Mouse (Mus musculus): ENCODE results near the gene Atf6.

Atf6 gene

DNA sequence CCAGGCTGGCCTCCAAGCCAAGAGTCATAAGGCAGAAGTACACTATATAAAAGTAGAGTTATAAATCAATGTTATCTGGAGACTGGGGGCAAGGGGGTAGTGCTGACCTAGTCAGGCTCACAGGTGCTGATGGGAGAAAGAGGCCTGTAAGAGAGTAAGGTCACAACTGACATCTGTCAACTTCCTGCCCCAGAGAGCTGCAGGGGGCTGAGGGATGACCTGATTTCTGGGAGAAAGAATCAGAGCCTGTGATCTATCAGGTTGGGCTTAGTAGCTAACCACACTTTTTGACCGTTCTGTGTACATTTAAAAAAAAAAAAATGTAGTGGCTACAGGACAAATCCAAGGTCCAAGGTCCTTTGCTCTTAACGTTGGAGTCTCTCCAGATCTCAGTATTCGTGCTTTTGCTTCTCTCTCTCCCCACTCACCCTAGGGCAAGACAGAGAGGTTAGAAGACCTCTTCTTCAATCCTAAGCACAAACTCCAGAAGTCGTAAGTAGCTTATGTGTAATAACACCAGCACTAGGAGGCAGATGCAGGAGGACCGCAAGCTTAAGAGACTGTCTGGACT lies 15.4 kb upstream of the Atf6 start:
- no peak for DNase-seq (ENCODE audit: low spot score)

DNA sequence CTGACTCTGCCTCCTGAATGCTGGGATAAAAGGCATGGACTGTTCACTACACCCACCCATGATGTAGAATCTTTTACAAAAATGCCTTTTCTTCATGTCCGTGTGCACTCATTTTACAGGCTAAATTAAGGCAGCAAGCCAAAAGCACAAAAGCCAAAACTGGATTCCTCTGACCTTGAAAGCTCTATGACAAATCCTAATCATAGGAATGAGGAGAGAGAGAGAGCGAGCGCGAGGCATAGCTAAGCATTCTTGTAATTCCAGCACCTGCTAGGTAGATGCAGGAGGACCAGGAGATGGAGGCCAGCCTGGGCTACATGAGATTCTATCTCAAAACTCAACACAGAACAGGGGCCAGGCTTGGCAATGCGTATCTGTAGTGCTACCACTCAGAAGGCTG lies 9.3 kb upstream of the Atf6 start:
- no peak for DNase-seq (ENCODE audit: low spot score)

DNA sequence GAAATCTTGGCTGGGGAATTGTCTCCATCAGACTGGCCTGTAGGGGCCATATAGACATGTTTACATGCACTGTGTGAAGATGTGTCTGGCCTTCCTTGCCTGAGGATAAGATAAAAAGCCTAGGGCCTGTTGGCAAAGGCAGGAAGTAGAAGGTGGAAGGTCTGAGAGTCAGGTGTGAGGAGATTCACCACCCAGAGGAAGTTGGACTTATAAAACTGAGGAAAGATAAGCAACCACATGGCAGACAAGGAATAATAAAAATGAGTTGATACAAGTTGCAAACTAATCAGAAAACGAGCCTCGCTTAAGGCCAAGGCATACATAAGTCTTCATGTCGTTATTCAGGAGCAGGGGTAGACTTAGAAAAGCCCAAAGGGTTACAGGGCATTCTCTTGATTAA lies 8.1 kb upstream of the Atf6 start:
- no peak for DNase-seq (ENCODE audit: low spot score)

DNA sequence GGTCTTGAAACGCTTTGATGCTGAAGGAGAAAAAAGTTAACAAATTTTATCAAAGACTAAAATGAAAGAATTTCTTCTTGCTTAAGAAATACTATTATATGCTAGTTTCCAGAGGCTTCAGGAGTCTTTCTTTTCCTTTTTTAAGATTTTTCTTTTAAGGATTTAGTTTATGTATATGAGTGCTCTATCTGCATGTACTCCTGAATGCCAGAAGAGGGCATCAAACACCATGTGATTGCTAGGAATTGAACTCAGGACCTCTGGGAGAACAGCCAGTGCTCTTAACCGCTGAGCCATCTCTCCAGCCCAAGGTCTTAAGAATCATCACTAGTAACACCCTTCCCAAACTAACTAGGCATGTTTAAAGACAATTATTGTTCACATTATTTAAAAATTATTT lies 4.4 kb upstream of the Atf6 start:
- no peak for DNase-seq (ENCODE audit: low spot score)

DNA sequence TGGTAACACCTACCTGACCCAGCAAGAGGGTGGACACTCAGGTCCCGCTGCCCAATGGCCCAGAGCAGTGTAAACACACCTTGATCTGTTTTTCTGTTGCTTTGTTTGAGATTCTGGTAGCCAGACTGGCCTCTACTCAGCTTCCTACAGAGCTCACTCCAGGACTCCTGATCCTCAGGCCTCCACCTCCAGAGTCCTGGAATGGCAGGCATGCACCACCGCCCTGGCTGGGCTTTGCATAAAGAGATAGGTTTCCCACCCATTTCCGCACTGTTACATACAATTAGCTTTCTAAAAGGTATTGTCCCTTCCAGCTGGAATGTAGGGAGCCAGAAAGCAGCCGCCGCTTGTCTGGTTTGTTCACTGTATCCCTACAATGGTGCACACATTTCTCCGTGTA lies 3.8 kb upstream of the Atf6 start:
- no peak for DNase-seq (ENCODE audit: low spot score)

DNA sequence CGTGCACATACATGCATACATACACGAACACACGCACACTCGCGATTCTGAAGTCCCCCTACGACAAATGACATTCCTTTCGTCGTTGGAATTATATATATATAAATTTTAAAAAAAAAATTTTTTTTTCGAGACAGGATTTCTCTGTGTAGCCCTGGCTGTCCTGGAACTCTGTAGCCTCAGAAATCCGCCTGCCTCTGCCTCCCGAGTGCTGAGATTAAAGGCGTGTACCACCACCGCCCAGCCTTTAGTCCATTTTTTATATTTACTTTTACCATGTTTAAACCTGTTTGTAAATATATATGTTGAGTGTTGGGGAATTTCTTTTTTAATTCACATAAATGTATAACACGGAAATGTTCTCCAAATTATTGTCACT lies 1.3 kb upstream of the Atf6 start:
- no peak for DNase-seq (ENCODE audit: low spot score)

DNA sequence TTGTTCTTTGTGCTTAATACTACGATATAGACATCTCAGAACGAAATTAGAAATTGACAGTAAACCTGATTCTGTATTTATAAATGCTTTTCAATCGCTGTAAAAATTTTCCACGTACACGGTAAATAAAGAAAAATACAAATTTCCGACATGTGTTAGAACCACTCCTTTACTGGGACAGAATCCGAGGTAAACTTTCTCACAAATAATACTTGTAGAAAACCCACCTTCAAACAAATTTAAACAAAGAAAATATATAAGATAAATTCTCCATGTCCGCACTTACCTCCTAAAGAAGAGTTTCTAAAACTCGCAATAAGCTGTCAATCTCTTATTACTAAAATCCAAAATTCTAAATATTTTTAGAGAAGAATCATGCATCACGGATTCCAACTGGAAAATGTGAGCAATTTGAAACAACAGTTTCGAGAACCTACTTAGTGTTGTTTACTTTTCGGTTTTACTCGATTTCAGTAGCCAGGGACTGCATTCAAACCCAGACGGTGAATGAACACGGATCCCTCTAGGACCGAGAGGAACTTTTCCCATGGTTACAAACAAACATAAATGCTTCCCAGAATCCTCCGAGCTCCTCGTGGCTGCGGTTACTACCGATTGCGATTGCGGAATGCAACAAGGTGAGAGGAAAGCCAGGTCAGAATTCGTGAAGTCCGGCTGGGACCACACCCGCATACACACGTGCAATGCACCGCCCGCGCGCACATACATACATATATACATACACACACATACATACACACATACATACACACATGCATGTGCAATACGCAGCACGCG lies 735 bp upstream of the Atf6 start:
- DNase-seq (ENCODE audit: low spot score): peak; percentile 77

DNA sequence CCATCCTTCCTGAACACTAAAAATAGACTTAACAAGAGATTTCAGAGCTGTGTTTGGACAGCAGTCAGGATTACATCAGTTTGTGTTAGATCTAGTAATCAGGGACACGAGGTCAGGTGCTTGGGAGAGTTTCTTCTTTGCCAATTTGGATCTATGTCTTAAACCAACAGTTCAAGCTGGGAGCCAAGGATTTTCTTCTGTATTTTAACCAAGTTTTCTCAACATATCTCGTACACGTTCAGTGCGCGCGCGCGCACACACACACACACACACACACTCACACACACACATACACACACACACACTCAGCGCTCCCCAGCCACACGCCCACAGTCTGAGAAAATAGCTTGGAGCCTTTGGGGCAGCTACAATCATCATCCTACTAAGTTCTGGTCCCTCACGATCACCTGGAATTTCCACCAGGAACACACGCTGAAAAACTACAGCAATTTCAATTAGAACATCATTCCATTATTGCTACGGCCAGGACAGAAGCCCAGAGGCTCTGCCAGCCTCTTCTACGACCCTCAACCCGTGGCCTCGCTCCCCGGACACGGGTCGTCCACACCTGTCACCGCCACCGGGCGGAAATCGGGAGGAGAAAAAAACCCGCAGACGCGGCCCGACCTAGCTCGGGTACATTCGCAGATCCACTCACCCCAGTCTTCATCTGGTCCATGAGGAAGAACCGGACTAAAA lies 430 bp downstream of the Atf6 start:
- DNase-seq (ENCODE audit: low spot score): no peak

DNA sequence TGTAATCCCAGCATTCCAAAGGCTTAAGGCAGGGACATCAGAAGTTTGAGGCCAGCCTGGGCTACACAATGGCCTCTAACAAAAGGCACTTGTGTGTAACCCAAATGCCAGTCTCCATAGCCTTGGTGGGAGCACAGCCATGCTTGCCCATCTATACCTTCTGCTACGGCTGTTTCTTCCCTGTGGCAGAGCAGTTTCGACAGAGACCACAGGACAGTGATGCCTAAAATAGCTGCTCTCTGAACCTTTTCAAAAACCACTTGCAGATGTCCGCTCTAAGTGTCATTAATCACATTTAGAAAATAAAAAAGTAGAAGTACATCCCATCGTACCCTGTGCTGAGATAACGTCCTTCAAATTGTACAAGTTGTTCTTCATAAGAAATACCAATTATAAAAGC lies 2.2 kb downstream of the Atf6 start:
- DNase-seq (ENCODE audit: low spot score): no peak

DNA sequence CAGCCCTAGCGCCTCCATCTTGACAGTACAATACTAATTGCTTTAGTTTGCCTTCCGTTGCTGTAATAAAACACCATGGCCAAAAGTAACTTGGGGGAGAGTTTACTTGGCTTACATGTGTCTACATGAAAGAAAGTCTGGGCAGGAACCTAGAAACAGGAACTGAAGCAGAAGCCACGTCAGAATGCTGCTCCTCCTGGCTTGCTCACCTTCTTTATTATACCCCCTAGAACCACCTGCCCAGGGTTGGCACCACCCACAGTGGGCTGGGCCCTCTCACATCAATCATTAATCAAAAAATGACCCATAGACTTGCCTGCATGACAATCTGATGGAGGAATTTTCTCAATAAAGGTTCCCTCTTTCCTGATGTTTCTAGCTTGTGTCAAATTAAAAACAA lies 2.8 kb downstream of the Atf6 start:
- no peak for DNase-seq (ENCODE audit: low spot score)

DNA sequence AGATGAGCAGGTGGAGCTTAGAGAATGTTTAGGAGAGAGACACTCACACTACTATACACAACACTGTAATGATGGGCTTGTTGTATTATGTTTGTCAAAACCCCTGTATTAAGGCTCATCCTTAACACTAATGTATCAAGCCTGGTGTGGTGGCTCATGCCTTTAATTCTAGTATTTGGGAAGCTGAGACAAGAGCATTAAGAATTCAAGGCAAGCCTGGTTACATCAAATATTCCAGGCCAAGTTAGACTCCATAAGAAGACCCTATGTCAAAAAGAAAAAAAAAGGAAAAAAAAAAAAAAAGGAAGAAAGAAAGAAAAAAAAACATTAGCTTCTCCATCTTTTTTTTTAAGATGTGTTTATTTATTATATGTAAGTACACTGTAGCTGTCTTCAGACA lies 3.3 kb downstream of the Atf6 start:
- DNase-seq (ENCODE audit: low spot score): no peak

DNA sequence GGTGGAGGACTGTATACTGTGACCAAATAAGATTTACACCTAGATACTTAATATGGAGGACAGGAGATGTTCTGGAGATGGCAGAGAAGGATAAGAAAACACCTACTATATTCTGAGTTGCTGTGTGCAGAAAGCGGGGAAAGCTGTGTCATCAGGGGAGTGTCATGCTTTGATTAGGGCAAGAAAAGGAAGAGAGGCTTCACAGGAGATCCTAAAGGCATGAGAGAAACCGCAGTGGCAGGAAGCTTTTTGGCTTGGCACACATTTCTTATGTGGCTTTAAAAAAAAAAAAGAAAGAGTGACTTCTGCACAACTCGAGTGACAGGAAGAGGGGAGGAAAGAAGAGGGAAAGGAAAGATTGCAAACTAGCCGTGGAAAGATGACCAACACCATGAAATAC lies 4.5 kb downstream of the Atf6 start:
- no peak for DNase-seq (ENCODE audit: low spot score)

DNA sequence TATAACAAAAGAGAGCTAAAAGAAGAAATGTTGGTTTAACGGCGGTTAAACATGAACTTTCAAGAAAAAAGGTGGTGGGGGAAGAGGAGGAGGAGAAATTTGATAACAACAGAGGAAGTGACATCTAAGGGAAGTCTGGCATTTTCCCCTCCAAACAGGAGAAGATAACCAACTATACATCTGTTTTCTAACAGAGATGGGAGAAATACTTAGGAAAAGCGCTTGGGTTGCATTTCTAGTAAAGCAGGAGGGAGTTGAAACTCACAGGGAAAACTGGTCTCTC lies 5.2 kb downstream of the Atf6 start:
- DNase-seq (ENCODE audit: low spot score): no peak

DNA sequence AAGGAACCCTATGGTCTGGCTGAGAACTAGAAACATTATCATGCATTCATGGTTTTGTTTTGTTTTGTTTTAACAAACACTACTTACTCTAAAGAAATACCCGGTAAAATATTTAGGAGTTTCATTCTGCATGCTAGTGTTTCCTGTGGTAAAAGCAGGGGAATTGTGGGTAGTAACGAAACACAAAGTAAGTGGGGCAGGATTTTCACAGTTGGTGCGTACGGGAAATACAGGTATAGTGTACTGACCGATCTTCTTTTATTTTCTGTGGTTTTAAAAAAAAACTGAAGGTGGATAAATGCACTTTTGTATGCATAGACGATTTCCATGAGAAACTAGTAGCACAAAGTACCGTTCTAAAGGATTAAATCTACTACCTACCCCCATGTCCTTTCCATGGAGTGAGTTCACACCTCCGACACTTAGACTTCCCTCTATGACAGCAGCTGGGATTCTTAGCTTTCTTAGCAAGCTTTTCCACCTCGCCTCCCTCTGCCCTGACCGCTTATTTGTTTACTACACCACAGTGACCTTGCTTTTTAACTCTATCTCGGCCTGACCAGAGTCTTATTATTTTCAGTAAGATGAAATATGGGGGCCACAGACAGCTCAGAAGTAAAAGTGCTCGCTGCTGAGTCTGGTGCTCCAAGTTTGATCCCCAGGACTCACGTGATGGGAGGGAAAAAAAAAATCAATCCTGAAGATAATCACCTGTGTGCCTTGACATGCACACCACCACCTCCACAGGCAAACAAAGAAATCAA lies 5.7 kb downstream of the Atf6 start:
- DNase-seq (ENCODE audit: low spot score): no peak

DNA sequence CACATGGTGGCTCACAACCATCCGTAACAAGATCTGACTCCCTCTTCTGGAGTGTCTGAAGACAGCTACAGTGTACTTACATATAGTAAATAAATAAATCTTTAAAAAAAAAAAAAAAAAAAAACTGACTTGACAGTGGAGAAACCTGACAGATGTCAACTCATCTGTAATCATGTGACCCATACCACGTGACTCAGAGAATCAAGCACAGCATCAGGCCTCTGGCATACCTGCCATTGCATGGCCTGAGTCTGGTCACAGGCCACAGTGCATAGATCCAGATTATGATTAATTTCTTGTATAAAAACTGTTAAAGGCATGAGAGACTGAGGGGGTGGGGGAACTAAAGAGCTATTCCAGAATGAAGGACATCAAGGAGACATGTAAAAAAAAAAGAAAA lies 8.7 kb downstream of the Atf6 start:
- DNase-seq (ENCODE audit: low spot score): no peak

DNA sequence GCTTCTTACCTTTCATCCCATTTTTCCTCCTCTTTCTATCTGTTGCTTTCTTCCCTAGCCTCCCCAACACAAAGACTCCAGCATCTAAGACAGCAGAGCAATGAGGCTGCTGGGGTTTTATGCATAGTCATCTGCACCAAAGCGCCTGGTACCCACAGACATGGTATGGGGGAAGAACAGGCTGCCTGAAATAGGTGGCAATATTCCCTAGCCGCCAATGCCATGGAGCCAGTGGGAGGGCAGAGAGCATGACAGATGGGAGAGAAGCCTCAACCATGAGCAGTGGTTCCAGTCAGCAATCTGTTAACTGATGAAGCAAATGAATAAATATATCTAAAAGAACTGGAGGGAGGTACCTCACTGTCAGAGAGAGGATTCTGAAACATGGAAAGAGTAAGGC lies 10.2 kb downstream of the Atf6 start:
- peak; percentile 62 for DNase-seq (ENCODE audit: low spot score)

DNA sequence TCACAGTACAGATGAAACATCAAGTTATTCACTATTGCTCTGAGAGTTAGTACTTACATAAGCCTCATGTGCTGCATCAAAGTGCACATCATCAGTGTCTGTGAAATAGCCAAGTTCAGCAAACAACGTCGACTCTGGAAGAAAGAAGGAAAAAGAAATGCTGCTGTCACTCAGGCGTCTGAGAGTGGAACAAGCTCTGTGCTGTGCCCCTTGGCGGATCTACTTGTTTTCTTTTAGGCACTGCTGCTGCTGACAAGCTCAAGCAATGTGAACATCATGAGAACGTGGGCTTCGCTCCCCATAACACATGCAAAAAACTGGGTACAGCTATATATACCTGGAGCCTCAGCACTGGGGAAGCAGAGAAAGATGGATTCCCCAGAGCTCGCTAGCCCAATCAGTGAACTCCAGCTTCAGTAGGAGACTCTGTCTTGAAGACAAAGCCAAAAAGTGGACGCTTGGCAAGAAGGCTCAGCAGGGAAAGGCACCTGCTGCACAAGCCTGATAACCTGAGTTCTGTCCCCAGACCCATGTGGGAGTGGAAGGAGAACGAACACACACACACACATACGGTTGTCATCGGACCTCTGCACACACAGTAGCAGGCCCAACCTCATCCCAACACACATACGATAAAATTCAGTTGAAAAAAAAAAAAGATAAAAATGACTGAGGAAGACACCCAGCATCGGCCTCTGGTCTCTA lies 12.4 kb downstream of the Atf6 start:
- no peak for DNase-seq (ENCODE audit: low spot score)

DNA sequence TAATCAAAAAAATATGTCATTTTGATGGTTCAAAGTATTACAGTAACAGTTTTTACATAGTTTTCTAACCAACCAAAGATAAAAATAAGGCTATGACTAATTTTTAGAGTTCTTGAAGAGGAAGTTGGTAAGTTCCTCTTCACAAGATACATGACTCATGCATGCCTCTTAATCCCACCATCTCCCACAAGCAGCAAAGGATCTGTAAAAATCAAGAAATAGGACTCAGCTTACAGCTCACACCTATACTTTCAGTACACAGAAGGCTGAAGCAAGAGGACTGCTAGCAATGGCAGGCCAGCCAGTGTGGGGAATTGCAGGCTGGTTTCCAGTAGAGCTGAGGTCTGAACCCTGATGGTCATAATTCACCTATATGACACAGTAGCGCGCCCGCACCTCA lies 14.0 kb downstream of the Atf6 start:
- DNase-seq (ENCODE audit: low spot score): no peak

DNA sequence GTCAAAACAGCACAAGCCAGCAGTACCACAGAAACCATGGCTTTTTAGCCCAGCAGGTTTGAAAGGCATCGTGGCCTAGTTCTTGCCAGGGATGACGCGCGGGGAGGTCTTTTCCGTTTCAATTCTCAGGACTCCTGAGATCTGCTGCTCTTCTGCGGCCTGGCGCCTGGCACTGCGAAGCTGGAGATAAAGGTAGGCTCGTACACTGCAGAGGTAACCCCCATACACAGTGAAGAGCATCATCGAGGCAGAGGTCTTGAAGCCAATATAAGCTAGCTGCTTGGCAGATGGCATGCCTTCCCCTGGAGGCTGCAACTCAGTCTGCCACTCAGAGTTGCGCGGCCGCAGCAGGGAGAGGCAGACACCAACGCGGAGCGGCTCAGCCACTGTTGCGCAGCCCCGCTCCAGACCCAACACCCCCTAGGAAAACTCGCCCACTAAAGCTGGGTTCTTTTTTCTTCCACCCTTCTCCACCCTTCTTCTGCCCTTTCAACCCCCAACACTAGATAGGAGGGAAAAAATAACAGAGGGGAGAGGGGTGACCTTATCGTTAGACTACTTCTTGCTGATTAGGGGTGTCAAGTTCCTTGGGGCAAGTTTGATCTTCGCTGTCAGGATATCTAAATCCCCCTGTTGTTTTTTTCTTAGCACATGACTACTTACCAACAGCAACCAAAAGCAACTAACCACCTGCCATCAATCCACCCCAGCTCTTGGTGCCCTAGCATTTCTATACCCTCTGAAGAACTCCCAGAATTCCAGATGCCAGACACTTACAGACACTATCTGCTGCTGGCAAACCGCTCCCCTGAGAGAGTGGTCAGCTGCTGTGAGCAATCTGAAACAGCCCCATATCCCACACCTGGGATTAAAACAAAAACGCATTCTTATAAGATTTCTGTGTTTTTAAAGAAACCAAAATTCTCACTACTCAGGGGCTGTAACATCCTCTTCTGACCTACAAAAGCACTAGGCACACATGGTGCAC lies 16.6 kb downstream of the Atf6 start:
- DNase-seq (ENCODE audit: low spot score): no peak

DNA sequence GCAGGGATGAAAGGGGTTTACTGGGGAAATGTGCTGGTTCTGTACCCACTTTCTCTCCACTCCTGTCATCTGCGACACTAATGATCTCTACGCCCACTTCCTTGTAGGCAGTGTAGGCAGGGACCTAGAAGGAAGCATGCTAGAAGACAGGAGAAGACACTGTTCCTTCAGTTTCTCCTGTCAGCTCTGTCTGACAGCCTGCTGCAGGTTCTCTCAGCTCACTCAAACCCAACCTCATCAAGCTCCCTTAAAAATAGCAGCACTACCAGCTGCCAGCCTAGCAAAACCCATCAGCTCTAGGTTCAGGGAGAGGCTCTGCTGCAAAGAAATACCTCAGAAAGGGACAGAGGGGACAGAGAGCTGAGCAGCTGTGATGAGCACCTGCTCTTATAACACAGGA lies 17.6 kb downstream of the Atf6 start:
- DNase-seq (ENCODE audit: low spot score): no peak
